Mouse (Mus musculus): ENCODE measurements at regions not wholly inside any gene's neighbourhood (a gene's known extent, or its start where the extent isn't known, plus 50 kb on each side); places are given as distances from the start of the nearest gene placed in this dataset.

DNA sequence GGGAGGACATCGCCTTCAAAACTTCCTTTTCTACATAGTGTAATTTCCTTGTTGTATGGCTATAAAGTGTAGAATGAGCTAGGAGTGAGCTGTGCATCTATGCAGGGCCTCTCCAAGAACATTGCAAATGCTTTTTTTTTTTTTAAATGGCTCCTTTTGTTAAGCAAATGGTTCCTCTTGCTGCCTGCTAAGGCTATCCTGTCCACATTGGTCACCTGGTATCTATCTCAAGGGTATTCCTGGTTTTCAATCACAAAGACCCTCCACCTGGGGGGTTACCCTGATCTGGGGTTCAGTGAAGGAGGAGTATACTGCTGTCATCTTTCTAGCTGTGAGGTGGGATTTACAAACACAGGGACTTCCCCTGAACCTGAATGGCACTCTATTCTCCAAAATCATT lies 112.9 kb upstream of the Sall1 start:
- DNase-seq: no peak

DNA sequence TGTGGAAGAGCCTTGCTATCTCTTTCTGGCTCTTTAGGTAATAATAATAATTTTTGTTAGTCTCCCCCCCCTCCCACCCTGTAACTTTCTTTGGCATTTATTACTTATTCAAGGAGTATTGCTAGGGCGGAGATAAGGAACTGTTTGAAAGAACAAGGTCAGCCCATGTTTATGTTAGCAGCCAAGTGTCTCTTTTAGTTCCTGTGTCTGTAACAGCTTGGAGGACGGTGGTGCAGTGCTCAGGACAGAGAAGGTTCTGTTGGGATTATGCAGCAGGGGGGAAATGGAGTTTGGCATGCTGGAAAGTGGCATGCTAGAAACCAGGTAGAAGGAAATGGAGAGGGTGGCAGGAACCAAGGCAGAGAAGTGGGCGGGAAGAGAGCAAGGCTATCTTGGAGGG lies 109.6 kb upstream of the Sall1 start:
- DNase-seq: no peak

DNA sequence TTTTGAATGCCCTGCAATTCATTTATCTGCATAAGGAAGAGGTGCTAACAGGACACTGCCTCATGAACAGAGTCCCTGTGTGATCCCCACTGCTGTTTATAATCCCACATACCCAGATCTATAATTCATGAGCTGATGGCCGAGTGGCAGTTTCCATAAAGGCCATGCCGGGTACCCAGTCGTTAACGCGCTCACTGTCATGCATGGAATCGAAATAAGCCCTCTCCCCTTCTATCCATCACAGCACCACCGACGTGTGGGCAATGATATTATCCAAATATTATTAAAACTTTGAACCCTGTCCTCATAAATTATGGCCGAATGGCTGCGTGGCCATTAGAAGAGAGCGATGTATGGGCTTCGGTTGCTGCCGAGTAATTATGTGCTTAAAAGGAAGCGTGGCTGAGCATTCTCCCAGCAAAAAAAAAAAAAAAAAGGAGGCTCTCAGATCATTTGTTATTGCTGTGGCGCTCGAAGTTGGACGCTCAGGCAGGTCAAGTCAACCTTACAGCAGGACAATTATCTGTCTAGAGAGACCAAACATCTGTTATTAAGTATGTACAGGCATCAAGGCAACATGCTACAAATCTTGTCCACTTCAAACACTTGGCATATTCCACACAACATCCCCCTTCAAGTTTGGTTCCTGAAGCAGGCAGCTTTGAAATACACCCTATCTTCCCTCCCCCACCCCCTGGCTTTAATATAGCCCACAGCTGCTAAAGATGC lies 109.1 kb upstream of the Sall1 start:
- no peak for DNase-seq

DNA sequence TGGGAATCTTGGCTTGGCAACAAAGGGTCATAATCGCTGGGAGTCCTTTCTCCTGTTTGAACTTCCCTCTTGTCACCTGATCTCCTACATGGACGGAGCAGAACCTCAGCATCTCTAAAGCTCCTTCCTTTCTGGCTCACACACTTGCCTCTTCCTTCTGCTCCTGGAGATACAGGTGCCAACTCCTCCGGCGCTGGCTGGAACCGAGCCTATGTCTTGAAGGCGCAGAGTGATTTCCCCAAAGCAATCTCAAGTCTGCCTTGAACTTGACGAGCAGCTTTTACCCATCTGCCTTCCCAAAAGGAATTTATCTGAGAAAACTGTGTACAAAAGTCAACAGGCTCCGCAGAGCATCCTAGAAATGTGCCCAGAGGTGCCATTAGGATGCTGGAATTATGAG lies 108.4 kb upstream of the Sall1 start:
- DNase-seq: no peak

DNA sequence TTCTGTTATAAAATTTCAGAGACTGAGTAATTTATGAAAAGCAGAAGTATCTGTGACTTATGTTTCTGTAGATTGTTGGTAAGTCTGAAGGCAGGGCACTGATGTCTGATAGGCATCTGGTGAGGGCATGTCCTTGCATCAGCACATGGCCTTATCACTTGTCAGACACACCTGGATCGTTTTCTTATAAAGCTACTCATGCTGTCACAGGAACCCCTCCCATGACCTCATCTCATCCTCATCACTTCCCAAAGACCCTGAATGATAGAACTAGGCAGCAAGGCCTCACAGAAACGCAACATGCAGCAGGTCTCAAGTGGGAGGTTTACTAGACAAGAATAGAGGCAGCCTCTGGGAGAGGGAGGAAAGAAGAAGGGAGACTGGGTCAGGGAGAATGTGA lies 107.0 kb upstream of the Sall1 start:
- DNase-seq: no peak

DNA sequence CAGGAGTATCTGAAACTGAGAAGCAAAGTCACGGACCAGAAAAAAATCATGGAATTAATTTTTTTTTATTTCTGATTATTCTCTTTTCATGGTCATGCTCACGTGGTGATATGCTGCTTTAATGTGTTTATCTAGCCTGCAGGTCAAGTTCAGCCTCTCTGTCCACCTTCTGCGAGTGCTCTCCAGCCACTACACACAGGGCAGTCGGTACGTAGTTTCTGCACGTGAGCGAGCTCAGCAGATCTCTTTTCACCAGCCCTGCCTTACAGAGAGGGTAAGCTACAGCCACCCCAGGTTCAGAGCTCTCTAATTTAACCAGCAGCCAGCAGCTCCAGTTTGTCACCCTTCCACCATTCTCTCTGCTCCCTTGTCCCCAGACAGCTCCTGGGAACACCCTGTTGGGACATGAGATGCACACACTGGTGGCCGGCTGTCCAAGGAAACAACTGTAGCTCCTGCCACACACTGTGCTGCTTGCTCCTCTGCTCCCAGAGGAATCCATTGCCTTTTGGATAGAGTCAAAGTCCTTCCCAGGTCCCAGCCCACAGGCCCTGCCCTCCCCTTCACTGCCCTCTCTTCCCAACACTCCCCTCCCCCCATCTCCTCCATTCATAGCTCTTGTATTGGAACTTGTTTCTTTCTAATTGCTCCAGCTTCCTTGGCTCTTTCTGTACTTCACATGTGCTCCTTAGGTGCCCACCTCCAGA lies 97.7 kb upstream of the Sall1 start:
- no peak for DNase-seq

DNA sequence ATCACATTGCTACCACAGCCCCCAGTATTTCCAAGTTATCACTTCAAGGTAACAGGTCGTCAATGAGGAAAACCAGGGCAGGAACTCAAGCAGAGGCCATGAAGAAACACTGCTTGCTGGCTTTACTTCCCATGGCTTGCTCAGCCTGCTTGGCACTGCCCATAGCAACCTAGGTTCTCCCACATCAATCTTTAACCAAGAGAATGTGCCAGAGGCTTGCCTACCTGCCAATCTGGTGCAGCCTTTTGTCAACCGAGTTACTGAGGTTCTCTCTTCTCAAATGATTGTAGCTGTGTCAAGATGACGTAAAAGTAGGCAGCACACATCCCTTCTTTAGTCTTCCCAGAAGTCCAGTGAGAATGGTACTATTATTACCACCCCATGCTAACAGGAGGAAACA lies 95.9 kb upstream of the Sall1 start:
- DNase-seq: no peak

DNA sequence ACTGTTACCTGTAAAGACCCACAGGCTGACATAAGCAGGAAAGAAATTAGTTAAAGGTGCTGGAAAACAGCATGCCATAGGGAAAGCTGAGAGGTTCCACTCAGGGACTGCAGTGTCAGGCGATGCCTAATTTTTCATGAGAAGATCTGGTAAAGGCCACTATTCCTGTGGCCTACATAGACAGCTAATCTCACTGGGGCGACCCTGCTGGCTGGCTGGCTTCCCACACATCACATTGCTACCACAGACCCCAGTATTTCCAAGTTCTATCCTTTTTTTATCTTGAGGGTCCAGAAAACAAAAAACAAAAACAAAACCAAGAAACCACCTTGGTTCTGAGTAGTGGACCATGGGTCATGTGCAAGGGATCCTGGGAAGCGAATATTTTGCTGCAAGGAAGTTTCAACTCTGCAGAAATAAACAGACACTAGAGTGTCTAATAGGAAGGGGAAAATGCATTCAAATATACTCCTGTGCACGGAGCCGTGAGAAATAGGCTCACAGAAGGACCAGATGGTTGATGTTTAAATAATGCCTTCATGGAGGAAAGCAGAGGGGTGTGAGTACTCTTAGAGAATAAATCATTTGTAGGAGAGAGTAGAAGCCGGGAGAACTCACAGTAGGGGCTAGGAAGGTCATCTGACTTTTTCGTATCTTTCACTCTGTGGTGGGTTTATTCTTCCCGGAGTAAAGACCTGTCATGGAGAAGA lies 94.6 kb upstream of the Sall1 start:
- no peak for DNase-seq

DNA sequence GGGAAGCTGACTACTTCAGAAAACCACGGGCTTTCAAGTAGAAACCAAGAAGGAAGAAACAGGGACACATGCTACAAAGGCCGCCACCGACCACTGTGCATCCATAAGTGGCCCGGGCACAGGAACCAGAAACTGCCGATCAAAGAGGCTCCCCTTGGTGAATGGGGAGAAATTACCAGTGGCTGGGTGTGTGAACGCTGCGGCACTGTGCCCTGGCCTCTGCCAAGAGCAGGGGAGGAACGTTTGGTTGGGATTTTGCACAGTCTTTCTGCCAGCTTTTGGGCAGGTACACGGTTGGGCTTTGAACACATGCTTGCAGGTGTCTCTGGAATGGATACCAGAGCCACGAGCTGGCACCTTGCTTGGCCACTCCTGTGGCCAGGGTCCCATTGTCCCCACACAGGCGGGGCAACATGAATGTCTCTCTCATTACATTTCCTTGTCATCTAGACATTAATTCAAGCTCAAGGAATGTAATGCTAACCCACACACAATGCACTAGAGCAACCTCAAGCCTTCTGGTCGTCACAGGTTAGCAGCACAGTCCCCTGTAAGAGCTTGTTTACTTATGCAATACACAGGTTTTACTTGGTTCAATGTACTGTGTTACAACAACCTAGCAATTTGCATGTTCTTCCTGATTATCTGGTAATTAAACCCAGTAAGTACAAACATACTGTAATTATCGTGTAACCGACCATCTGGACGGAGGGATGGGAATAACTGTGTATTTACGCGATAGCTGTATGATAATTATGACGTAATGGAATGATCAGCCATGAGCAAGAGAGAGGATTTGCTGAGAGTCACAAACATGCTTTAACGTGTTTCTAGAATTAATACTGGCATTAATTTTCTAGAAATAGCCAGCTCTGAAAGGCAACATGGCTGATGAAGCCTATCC lies 90.9 kb upstream of the Sall1 start:
- no peak for DNase-seq

DNA sequence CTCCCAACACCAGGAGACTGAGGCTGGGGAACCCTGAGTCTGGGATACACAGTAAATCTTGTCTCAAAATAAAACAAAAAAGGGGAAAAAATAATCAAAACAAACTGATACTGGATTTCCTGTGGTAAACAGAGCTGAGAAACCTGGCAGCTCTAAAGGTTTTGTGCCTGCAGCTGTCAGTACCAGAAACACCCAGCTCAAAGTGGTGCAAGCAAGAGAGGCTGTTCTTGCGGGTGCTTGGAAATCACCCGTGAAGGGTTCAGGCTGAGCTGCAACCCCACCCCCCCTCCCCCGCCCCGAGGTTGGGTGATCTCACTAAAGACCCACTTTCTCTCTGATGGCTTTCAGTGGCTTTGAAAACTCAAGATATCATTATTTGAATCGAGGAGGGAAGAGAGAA lies 90.1 kb upstream of the Sall1 start:
- DNase-seq: no peak

DNA sequence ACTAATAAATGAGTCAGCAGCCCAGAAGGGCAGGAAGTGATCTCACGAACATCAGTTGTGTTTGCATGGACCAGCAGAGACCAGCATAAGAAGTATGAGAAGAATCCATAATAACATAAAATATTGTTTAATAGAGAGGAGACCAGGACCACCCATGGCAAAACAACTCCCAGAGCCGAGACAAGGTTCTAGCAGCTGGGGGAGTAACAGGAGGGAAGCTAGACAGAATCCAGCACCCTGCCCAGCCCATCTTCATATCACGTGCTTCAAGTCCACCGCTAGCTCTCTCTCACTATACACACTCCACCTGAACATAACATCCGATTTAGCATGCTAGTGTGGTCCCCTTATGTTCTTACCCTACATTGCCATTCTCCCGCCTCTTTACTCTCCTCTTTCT lies 77.1 kb upstream of the Sall1 start:
- DNase-seq: no peak

DNA sequence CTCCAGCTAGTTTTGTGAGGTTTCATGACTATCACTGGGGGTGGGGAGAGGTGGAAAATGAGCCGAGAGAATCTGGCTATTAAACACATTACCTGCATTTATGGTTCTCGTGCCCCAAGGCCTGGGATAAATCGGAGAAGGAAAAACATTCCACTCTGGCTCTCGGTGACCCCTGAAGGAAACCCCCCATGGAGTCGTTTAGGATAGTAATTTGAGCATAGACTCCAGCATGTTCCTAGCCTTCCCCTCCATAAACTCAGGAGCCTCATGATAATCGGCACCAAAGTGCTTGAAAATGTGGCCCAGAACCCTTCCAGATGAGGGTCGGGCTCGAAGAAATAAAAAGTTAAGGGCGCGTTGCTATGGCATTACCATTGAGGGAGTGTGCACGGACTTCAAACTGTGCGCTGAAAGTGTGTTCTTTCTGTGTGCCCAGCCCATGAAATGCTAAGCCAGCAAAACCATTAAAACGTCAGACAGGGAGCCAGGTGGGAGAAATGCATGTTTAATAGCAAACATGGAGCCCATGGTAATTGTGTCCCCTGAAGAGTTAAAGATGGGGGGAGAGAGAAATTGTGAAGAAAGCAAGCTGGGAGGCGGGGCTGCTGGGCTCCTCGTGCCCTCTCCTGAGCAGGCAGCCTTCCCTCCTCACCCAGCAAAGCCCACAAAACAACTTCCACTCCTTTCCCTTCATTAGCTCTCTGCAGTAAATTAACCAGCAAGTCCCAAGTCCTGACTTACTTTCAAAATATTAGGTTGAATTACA lies 64.1 kb upstream of the Sall1 start:
- no peak for DNase-seq

DNA sequence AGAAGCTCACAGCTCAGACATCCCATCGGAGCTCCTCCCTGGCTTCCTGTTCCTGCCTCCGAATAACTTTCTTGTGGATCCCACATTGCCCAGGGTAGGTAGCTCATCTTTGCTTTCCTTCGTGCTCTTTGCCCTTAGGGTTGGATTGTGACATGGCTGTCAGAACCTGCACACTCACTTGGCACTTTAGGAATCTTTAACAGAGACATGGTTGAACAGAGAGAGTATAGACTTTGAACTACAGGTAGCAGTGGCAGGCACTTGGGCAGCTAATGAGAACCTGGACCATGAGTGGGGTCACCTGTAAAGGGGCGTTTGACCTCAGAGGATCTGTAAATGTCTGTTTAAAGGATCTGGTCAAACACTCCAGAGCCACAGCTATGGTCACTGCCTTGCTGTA lies 62.4 kb upstream of the Sall1 start:
- no peak for DNase-seq

DNA sequence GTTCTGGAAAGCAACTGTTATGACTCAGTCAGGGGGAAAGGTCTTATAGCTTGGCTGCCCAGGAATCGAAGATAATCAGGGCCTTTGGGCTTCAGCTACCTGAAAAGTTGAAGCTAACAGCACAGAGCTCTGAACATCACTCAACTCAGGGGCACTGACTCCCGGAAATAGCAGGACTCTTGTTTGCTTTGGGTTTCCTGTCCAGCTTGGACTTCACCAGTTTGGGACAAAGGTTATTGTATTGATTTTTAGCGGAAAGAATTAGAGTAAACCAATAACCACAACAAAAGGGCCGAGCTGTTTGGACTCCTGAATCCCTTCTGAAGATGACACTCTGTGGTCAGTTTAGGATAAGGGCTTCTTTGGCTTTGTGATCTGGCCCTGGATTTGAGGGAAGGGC lies 53.4 kb upstream of the Sall1 start:
- no peak for DNase-seq
